Mouse (Mus musculus) lung, embryonic 16.5 days (tissue): ENCODE measurements around the gene E130208F15Rik. TPM values are rescaled to one million over a fixed set of nuclear protein-coding genes. Genes with fewer than 3 reads are reported as not detected.

Source experiments
- ATAC-seq: fragments of 200-750 bp; cut with Nextera tagmentation; 2 replicates; pipeline ENCODE4 v1.8.0; 2017; ENCODE audit warnings: low read depth, mild to moderate bottlenecking, moderate library complexity
- H3K27ac ChIP-seq: fragments of 300-500 bp; sonication (generic); 2 replicates; pipeline ENCODE4 v1.5.1; 2014; ENCODE audit warnings: mild to moderate bottlenecking, control low read depth, low read length
- H3K27me3 ChIP-seq: fragments of 300-500 bp; sonication (generic); 2 replicates; pipeline ENCODE4 v1.6.1; 2014; ENCODE audit warnings: low read depth, low read length, mixed read lengths; ENCODE audit not compliant: control insufficient read depth, insufficient read depth
- H3K36me3 ChIP-seq: fragments of 300-500 bp; sonication (generic); 2 replicates; pipeline ENCODE4 v1.6.1; 2014; ENCODE audit warnings: low read length; ENCODE audit not compliant: control insufficient read depth, insufficient read depth
- H3K4me1 ChIP-seq: fragments of 300-500 bp; sonication (generic); replicated peaks from 2 replicates; pipeline ENCODE4 v1.6.1; 2014; ENCODE audit warnings: low read length, mixed read lengths; ENCODE audit not compliant: control insufficient read depth, insufficient read depth
- H3K4me2 ChIP-seq: fragments of 300-500 bp; sonication (generic); 2 replicates; pipeline ENCODE4 v1.6.1; 2014; ENCODE audit warnings: low read depth, low read length, control low read depth
- H3K4me3 ChIP-seq: fragments of 300-500 bp; sonication (generic); 2 replicates; pipeline ENCODE4 v1.5.1; 2014; ENCODE audit warnings: mild to moderate bottlenecking, low read length, control low read depth
- H3K9ac ChIP-seq: fragments of 300-500 bp; sonication (generic); 2 replicates; pipeline ENCODE4 v1.6.1; 2014; ENCODE audit warnings: low read length, control low read depth
- H3K9me3 ChIP-seq: fragments of 300-500 bp; sonication (generic); 2 replicates; pipeline ENCODE4 v1.6.1; 2016; ENCODE audit warnings: low read length; ENCODE audit not compliant: control insufficient read depth
- WGBS: fragments of 180-500 bp; shearing (Covaris S2); extraction: QIAGEN DNeasy Blood & Tissue Kit; methylation state at CpG from one replicate; pipeline ENCODE4 v1.1.7; 2014; 5-methylcytosine and 5-hydroxymethylcytosine counted together
- polyA plus RNA-seq: library from polyadenylated mRNA; unstranded; fragments of >200 nt; fragmentation: Nextera tagmentation; extraction: Ambion mirVana; gene quantifications from 2 replicates; pipeline ENCODE4 v1.2.1, GENCODE M21; 2015

E130208F15Rik gene
- polyA plus RNA-seq, 1 experiment from 2014 or later: 0.38 TPM

DNA sequence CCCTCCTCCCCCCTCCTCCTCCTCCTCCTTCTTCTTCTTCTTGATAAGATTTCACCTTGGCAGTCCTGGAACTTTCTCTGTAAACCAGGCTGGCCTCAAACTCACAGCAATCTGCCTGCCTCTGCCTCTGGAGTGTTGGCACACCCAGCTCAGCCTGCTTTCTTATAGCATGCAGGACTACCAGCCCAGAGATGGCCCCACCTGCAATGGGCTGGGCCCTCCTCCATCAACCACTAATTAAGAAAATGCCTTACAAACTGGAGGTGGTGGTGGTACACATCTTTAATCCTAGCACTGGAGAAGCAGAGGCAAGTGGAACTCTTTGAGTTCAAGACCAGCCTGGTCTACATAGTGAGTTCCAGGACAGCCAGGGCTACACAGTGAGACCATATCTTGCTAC lies 4.9 kb downstream of the E130208F15Rik start:
- no peak overlapping the region for H3K27ac ChIP-seq
- no peaks in the 10 kb centered on the region for H3K36me3 ChIP-seq
- peaks cover 4% of the 10 kb centered on the region; the same call in 1 of the 2 replicates for H3K9me3 ChIP-seq
- no peak overlapping the region for H3K9ac ChIP-seq
- H3K4me2 ChIP-seq: no peak overlapping the region
- no peaks in the 10 kb centered on the region for H3K27me3 ChIP-seq
- ATAC-seq: no peak
- peaks cover 14% of the 10 kb centered on the region for H3K4me1 ChIP-seq
- no peak overlapping the region for H3K4me3 ChIP-seq

DNA sequence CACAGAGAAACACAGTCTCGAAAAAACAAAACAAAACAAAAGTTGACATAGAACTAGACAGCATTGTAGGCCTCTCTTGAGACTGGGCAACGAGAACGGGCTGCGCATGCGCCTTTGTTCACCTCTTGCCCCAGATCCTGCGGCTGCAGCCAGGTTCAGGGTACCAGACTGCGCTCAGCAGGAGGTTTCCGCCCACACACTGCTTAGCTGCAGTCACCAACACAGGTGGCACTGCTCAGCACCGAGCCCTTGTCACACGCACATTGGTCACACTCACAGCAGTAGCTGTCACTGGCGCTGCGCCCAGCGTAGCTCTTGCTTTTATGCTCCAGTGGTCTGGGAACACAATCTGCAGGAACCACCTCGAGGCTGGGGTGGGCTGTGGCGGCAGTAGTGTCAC lies 5.6 kb downstream of the E130208F15Rik start:
- no peaks in the 10 kb centered on the region for H3K27me3 ChIP-seq
- 39% methylated on average over 15 of the region's 15 CpGs for WGBS
- H3K9me3 ChIP-seq: peaks cover 4% of the 10 kb centered on the region; the same call in 1 of the 2 replicates
- peaks cover 15% of the 10 kb centered on the region for H3K4me1 ChIP-seq
- peak overlapping the region; percentile 32; the same call in 1 of the 2 replicates for H3K4me2 ChIP-seq
- H3K4me3 ChIP-seq: no peak overlapping the region
- no peak overlapping the region for H3K9ac ChIP-seq
- H3K36me3 ChIP-seq: no peaks in the 10 kb centered on the region
- peak overlapping the region; percentile 58 for H3K27ac ChIP-seq
- peak; percentile 76 for ATAC-seq

DNA sequence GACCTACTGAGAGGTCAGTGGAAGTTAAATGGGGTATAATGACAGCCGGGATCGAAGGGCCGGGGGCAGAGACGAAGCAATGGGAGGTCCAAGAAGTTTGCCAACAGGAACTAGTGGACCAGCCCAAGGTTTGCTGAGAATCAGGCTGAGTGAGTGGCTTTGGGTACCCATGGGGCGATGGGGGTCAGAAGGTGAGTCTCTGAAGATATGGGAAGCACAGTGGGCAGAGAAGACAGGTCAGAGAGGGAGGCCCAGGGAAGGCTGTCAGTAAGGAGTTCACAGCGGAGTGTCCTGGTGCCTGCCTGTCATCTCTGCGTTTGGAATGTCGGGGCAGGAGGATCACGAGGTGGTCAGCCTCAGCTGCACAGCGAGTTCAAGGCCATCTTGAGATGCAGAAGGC lies 6.8 kb downstream of the E130208F15Rik start:
- no peak for ATAC-seq
- peaks cover 4% of the 10 kb centered on the region; the same call in 1 of the 2 replicates for H3K9me3 ChIP-seq
- no peak overlapping the region for H3K4me2 ChIP-seq
- H3K27ac ChIP-seq: no peak overlapping the region
- H3K9ac ChIP-seq: no peak overlapping the region
- WGBS: 52% methylated on average over 10 of the region's 10 CpGs
- no peak overlapping the region for H3K4me3 ChIP-seq
- H3K27me3 ChIP-seq: no peaks in the 10 kb centered on the region
- peaks cover 22% of the 10 kb centered on the region for H3K4me1 ChIP-seq
- no peaks in the 10 kb centered on the region for H3K36me3 ChIP-seq

DNA sequence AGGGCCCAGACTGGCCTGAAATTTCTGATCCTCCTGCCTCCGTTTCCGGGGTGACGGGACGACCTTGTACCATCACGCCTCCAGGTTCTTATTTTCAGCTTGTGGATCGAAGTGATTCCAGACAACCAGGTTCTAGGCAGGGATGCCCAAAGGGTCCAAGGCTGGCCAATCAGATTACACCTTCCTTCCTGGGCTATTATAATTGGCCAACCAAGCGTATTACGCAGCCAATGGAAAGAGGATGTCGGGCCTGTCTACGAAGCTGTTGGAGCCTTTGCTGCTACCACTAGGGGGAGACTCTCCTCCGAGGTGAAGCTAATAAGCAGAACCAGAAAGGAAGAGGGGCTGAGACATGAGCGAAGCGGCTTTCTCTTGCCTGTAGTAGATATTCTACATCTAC lies 10.3 kb downstream of the E130208F15Rik start:
- 14% methylated on average over 13 of the region's 13 CpGs for WGBS
- Histone ChIP-seq H3K27ac (no peak overlapping the region), H3K27me3 (peaks cover 11% of the 10 kb centered on the region; the same call in 1 of the 2 replicates)

DNA sequence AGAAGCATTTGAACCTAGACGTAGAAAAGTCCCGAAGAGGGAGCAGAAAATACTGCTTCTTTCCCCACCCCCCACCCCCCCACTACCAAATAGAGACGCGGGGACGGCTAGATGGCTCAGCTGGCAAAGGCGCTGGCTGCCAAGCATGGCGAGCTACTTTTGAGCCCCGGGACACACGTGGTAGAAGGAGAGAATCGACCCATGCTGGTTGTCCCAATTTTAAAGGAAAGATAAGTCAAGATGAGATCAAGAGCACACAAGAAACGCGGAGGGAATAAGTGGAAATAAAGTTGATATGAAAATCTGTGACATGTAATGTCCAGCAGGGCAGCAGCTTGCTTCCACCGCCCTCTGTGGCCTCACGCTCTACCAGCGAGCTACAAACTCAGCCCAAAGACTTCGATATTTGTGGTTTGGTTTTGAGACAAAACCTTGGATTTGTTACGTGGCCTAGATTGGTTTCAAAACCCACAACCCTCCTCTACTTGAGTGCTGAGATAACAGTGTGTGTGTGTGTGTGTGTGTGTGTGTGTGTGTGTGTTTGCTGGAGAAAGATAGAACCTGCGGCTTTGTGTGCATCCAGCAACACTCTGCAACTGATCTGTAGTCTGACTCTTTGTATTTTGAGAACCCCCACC lies 11.2 kb downstream of the E130208F15Rik start:
- no peak overlapping the region for H3K4me3 ChIP-seq
- no peaks in the 10 kb centered on the region for H3K9me3 ChIP-seq
- no peak for ATAC-seq
- no peak overlapping the region for H3K27ac ChIP-seq
- no peak overlapping the region for H3K9ac ChIP-seq
- WGBS: 57% methylated on average over 18 of the region's 18 CpGs
- H3K4me1 ChIP-seq: peaks cover 30% of the 10 kb centered on the region
- no peak overlapping the region for H3K4me2 ChIP-seq
- H3K27me3 ChIP-seq: peaks cover 11% of the 10 kb centered on the region; the same call in 1 of the 2 replicates
- no peaks in the 10 kb centered on the region for H3K36me3 ChIP-seq

More for the DNA sequence above, 10.3 kb downstream of the E130208F15Rik start:
- Histone ChIP-seq H3K4me2 (peak overlapping the region; percentile 28), H3K4me3 (no peak overlapping the region), H3K9ac (no peak overlapping the region), H3K36me3 (no peaks in the 10 kb centered on the region), H3K4me1 (peaks cover 34% of the 10 kb centered on the region), H3K9me3 (no peaks in the 10 kb centered on the region)
- ATAC-seq: peak; percentile 34

DNA sequence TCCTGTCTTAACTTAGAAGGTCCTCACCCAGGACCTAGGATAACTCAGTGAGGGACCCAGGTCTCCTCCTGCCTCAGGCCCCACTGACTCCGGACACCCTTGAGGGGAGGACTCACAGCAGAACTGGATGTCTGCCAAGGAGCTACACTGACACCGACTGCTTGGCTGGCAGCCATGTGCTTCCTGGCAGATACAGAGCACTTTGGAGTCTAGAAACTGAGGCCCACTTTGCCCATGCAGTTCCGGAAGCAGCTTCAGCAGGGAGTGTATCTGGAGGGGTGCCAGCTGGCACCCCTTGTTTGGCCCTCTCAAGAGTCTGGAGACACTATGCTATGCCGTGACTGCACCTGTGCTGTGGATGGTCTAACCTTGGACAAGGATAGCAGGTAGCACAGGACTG lies 11.9 kb downstream of the E130208F15Rik start:
- ATAC-seq: peak; percentile 77
- no peak overlapping the region for H3K9ac ChIP-seq
- H3K27ac ChIP-seq: peak overlapping the region; percentile 39
- H3K4me1 ChIP-seq: peaks cover 26% of the 10 kb centered on the region
- H3K9me3 ChIP-seq: no peaks in the 10 kb centered on the region
- H3K4me2 ChIP-seq: no peak overlapping the region
- H3K4me3 ChIP-seq: no peak overlapping the region
- peaks cover 11% of the 10 kb centered on the region; the same call in 1 of the 2 replicates for H3K27me3 ChIP-seq
- 3% methylated on average over 4 of the region's 4 CpGs for WGBS
- no peaks in the 10 kb centered on the region for H3K36me3 ChIP-seq

DNA sequence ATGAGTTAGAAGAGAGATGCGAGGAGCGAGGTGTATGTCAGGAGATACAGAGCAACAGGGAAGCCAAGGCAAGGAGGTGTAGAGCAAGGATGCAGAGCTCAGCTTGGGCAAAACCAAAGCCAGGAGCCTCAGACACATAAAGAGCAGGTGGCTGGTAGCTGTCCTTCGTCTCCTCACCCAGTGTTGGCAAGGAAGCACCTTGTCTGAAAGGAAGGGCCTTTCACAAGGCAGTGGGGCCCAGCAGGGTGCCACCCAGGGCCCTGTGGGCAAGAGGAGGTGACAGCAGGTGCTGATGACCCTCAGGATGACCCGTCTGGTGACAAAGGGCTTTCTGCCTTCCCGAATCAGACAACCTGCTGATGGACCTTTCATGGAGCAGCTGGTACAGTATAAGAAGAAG lies 13.0 kb downstream of the E130208F15Rik start:
- no peaks in the 10 kb centered on the region for H3K36me3 ChIP-seq
- no peak overlapping the region for H3K27ac ChIP-seq
- H3K9me3 ChIP-seq: no peaks in the 10 kb centered on the region
- no peak overlapping the region for H3K4me3 ChIP-seq
- H3K4me1 ChIP-seq: peaks cover 24% of the 10 kb centered on the region
- H3K4me2 ChIP-seq: no peak overlapping the region
- 49% methylated on average over 5 of the region's 5 CpGs for WGBS
- ATAC-seq: no peak
- H3K9ac ChIP-seq: no peak overlapping the region
- H3K27me3 ChIP-seq: peaks cover 11% of the 10 kb centered on the region; the same call in 1 of the 2 replicates

DNA sequence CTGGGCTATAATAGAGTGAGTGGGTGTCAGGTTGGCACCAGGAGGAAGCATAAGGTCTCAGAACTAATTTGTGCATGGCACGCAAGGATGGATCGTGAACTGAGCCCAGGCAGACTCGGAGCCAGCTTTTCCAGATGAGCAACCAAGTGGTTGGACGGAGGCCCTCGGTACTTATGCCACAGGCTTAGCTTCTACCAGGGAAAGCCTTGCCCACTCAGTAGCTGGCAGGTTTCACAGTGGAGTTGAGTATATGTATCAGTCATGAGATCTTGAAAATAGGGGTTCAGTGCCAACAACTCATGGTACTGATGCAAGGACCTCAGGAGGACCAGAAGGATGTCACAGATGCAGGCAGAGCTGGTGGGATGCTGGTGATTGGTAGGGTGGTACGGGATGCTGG lies 14.1 kb downstream of the E130208F15Rik start:
- Histone ChIP-seq H3K9me3 (no peaks in the 10 kb centered on the region), H3K36me3 (no peaks in the 10 kb centered on the region), H3K9ac (no peak overlapping the region), H3K27me3 (peaks cover 11% of the 10 kb centered on the region; the same call in 1 of the 2 replicates), H3K4me2 (no peak overlapping the region), H3K27ac (no peak overlapping the region), H3K4me1 (peaks cover 24% of the 10 kb centered on the region), H3K4me3 (no peak overlapping the region)
- no peak for ATAC-seq
- WGBS: 74% methylated on average over 6 of the region's 6 CpGs

DNA sequence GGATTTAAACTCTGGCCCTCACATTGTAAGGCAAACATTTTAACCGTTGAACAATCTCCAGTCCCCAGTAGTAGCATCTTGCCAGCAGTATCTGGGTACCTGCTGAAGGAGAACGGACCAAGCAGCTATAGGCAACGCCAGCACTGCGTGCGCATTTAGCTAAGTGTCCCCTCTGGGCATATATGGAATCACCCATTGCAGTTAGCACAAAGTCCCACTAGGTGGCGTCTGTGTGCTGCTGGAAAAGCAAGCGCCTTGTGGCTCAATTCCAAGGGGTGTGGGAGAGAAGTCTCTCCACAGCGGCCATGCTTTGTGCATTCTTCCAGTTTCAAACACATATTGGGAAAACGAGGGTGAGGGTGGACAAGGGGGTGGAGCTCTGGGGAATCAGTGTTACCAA lies 14.8 kb downstream of the E130208F15Rik start:
- no peak overlapping the region for H3K4me3 ChIP-seq
- 0 out of 2 replicates have a peak overlapping the region, but pooled peaks have one; percentile 16 for H3K4me2 ChIP-seq
- no peaks in the 10 kb centered on the region for H3K36me3 ChIP-seq
- H3K27me3 ChIP-seq: peaks cover 11% of the 10 kb centered on the region; the same call in 1 of the 2 replicates
- no peak overlapping the region for H3K9ac ChIP-seq
- ATAC-seq: peak; percentile 36
- 1% methylated on average over 9 of the region's 9 CpGs for WGBS
- H3K27ac ChIP-seq: no peak overlapping the region
- H3K9me3 ChIP-seq: no peaks in the 10 kb centered on the region
- H3K4me1 ChIP-seq: peaks cover 24% of the 10 kb centered on the region
